Mouse (Mus musculus) testis, adult 2 months (tissue): Measurements from ENCODE around the gene Znhit3.

Experiments used
- CTCF ChIP-seq: fragments of 200-500 bp; IDR thresholded peaks from 2 replicates; pipeline ENCODE4 v1.5.1; 2012; ENCODE audit warnings: low read depth, mild to moderate bottlenecking, inconsistent platforms, low read length, moderate library complexity; ENCODE audit not compliant: control insufficient read depth, insufficient read depth, insufficient replicate concordance
- POLR2A ChIP-seq: fragments of 200-500 bp; IDR thresholded peaks from 2 replicates; pipeline ENCODE4 v1.6.1; 2012; ENCODE audit warnings: low read depth, mild to moderate bottlenecking, inconsistent platforms, low read length, moderate library complexity; ENCODE audit not compliant: control insufficient read depth

GRCm38 (mm10) chr11:84959181-84959580, 43.0 kb upstream of the Znhit3 start:
- no peak for TF ChIP-seq CTCF
- no peak for TF ChIP-seq POLR2A
